Mouse (Mus musculus) forebrain, embryonic 13.5 days (tissue): Measurements from ENCODE around the gene Col4a1. TPM values are rescaled to one million over a fixed set of nuclear protein-coding genes. Genes with fewer than 3 reads are reported as not detected.

Experiments
- ATAC-seq: fragments of 200-750 bp; cut with Nextera tagmentation; 2 replicates; pipeline ENCODE4 v1.8.0; 2017
- H3K27ac ChIP-seq: fragments of 300-500 bp; sonication (generic); 2 replicates; pipeline ENCODE4 v1.5.1; 2015; ENCODE audit warnings: inconsistent platforms, mild to moderate bottlenecking, moderate library complexity
- H3K27me3 ChIP-seq: fragments of 300-500 bp; sonication (generic); 2 replicates; pipeline ENCODE4 v1.6.1; 2015; ENCODE audit warnings: mild to moderate bottlenecking, inconsistent platforms
- H3K36me3 ChIP-seq: fragments of 300-500 bp; sonication (generic); 2 replicates; pipeline ENCODE4 v1.6.1; 2015; ENCODE audit warnings: mild to moderate bottlenecking, inconsistent platforms; ENCODE audit not compliant: poor library complexity, severe bottlenecking
- H3K4me1 ChIP-seq: fragments of 300-500 bp; sonication (generic); 2 replicates; pipeline ENCODE4 v1.6.1; 2015; ENCODE audit warnings: inconsistent platforms
- H3K4me2 ChIP-seq: fragments of 300-500 bp; sonication (generic); 2 replicates; pipeline ENCODE4 v1.6.1; 2015; ENCODE audit warnings: inconsistent platforms, mild to moderate bottlenecking, moderate library complexity
- H3K4me3 ChIP-seq: fragments of 300-500 bp; sonication (generic); 2 replicates; pipeline ENCODE4 v1.5.1; 2015; ENCODE audit warnings: mild to moderate bottlenecking, inconsistent platforms
- H3K9ac ChIP-seq: fragments of 300-500 bp; sonication (generic); 2 replicates; pipeline ENCODE4 v1.6.1; 2015; ENCODE audit warnings: mild to moderate bottlenecking, inconsistent platforms
- H3K9me3 ChIP-seq: fragments of 300-500 bp; sonication (generic); replicated peaks from 2 replicates; pipeline ENCODE4 v1.6.1; 2016; ENCODE audit warnings: inconsistent platforms
- WGBS: fragments of 180-500 bp; shearing (Covaris S2); methylation state at CpG from one replicate; pipeline ENCODE4 v1.1.7; 2015; 5-methylcytosine and 5-hydroxymethylcytosine counted together
- polyA plus RNA-seq: library from polyadenylated mRNA; unstranded; fragments of >200 nt; fragmentation: Nextera tagmentation; extraction: Ambion mirVana; gene quantifications from 2 replicates; pipeline ENCODE4 v1.2.1, GENCODE M21; 2015

Gene Col4a1
- polyA plus RNA-seq, 1 experiment from 2014 or later = 53.5 TPM

- Histone ChIP-seq H3K27me3 (no peaks in the 10 kb centered on the region), H3K27ac (no peak overlapping the region), H3K4me3 (no peak overlapping the region), H3K4me2 (no peak overlapping the region), H3K9ac (no peak overlapping the region), H3K9me3 (no peaks in the 10 kb centered on the region), H3K4me1 (peaks cover 8% of the 10 kb centered on the region), H3K36me3 (no peaks in the 10 kb centered on the region)
- no peak for ATAC-seq
- 93% methylated on average over 15 of the region's 15 CpGs for whole genome bisulfite sequencing
These were observed 39.0 kb downstream of the Col4a1 start for GRCm38 (mm10) chr8:11273506-11274158.

GRCm38 (mm10) chr8:11272205-11272604, 40.4 kb downstream of the Col4a1 start:
- no peak overlapping the region for H3K9ac ChIP-seq
- no peaks in the 10 kb centered on the region for H3K36me3 ChIP-seq
- H3K27me3 ChIP-seq = no peaks in the 10 kb centered on the region
- H3K4me2 ChIP-seq = no peak overlapping the region
- H3K27ac ChIP-seq = no peak overlapping the region
- 90% methylated on average over 6 of the region's 6 CpGs for WGBS
- no peak overlapping the region for H3K4me3 ChIP-seq
- no peaks in the 10 kb centered on the region for H3K4me1 ChIP-seq
- no peak for ATAC-seq
- H3K9me3 ChIP-seq = no peaks in the 10 kb centered on the region

- Histone ChIP-seq H3K9me3 (no peaks in the 10 kb centered on the region), H3K9ac (no peak overlapping the region), H3K4me2 (no peak overlapping the region), H3K36me3 (no peaks in the 10 kb centered on the region), H3K27me3 (no peaks in the 10 kb centered on the region), H3K27ac (no peak overlapping the region), H3K4me1 (no peaks in the 10 kb centered on the region), H3K4me3 (no peak overlapping the region)
- WGBS = 80% methylated on average over 6 of the region's 6 CpGs
- no peak for ATAC-seq
These were observed 41.8 kb downstream of the Col4a1 start for GRCm38 (mm10) chr8:11270826-11271225.

GRCm38 (mm10) chr8:11268753-11269152, 43.9 kb downstream of the Col4a1 start:
- no peaks in the 10 kb centered on the region for H3K4me1 ChIP-seq
- no peak overlapping the region for H3K4me3 ChIP-seq
- no peak for ATAC-seq
- 78% methylated on average over 6 of the region's 6 CpGs for WGBS
- no peaks in the 10 kb centered on the region for H3K27me3 ChIP-seq
- no peaks in the 10 kb centered on the region for H3K9me3 ChIP-seq
- no peak overlapping the region for H3K4me2 ChIP-seq
- H3K27ac ChIP-seq = no peak overlapping the region
- no peak overlapping the region for H3K9ac ChIP-seq
- no peaks in the 10 kb centered on the region for H3K36me3 ChIP-seq

GRCm38 (mm10) chr8:11266471-11266870, 46.2 kb downstream of the Col4a1 start:
- Histone ChIP-seq H3K9me3 (no peaks in the 10 kb centered on the region), H3K4me1 (no peaks in the 10 kb centered on the region), H3K4me3 (no peak overlapping the region), H3K36me3 (no peaks in the 10 kb centered on the region), H3K27ac (no peak overlapping the region), H3K27me3 (no peaks in the 10 kb centered on the region), H3K4me2 (no peak overlapping the region), H3K9ac (no peak overlapping the region)
- no peak for ATAC-seq
- WGBS = 86% methylated on average over 2 of the region's 2 CpGs

GRCm38 (mm10) chr8:11265971-11266370, 46.7 kb downstream of the Col4a1 start:
- H3K27ac ChIP-seq = no peak overlapping the region
- H3K27me3 ChIP-seq = no peaks in the 10 kb centered on the region
- WGBS = 74% methylated on average over 3 of the region's 3 CpGs
- ATAC-seq = no peak
- no peaks in the 10 kb centered on the region for H3K4me1 ChIP-seq
- H3K4me2 ChIP-seq = no peak overlapping the region
- H3K36me3 ChIP-seq = no peaks in the 10 kb centered on the region
- H3K4me3 ChIP-seq = no peak overlapping the region
- H3K9ac ChIP-seq = no peak overlapping the region
- H3K9me3 ChIP-seq = no peaks in the 10 kb centered on the region

GRCm38 (mm10) chr8:11263848-11264247, 48.8 kb downstream of the Col4a1 start:
- Histone ChIP-seq H3K27ac (no peak overlapping the region), H3K4me3 (no peak overlapping the region), H3K36me3 (no peaks in the 10 kb centered on the region), H3K9ac (no peak overlapping the region), H3K27me3 (no peaks in the 10 kb centered on the region), H3K4me1 (no peaks in the 10 kb centered on the region), H3K9me3 (no peaks in the 10 kb centered on the region), H3K4me2 (no peak overlapping the region)
- no peak for ATAC-seq
- 92% methylated on average over 6 of the region's 6 CpGs for WGBS

GRCm38 (mm10) chr8:11262031-11262735, 50.4 kb downstream of the Col4a1 start:
- Histone ChIP-seq H3K4me1 (peaks cover 5% of the 10 kb centered on the region), H3K4me2 (no peak overlapping the region), H3K36me3 (no peaks in the 10 kb centered on the region), H3K27ac (no peak overlapping the region), H3K9me3 (no peaks in the 10 kb centered on the region), H3K27me3 (no peaks in the 10 kb centered on the region), H3K4me3 (no peak overlapping the region), H3K9ac (no peak overlapping the region)
- WGBS = 87% methylated on average over 15 of the region's 15 CpGs
- ATAC-seq = no peak

GRCm38 (mm10) chr8:11259832-11260615, 52.6 kb downstream of the Col4a1 start:
- ATAC-seq = no peak
- Histone ChIP-seq H3K4me3 (no peak overlapping the region), H3K4me2 (no peak overlapping the region), H3K9ac (no peak overlapping the region), H3K4me1 (peaks cover 15% of the 10 kb centered on the region), H3K27me3 (no peaks in the 10 kb centered on the region), H3K9me3 (no peaks in the 10 kb centered on the region), H3K36me3 (no peaks in the 10 kb centered on the region), H3K27ac (no peak overlapping the region)
- WGBS = 39% methylated on average over 10 of the region's 10 CpGs

GRCm38 (mm10) chr8:11258517-11259136, 54.0 kb downstream of the Col4a1 start:
- Histone ChIP-seq H3K9ac (no peak overlapping the region), H3K36me3 (no peaks in the 10 kb centered on the region)

GRCm38 (mm10) chr8:11257079-11258017, 55.3 kb downstream of the Col4a1 start:
- ATAC-seq = no peak
- Histone ChIP-seq H3K27me3 (no peaks in the 10 kb centered on the region), H3K36me3 (no peaks in the 10 kb centered on the region), H3K4me1 (peaks cover 15% of the 10 kb centered on the region), H3K27ac (no peak overlapping the region), H3K4me3 (no peak overlapping the region), H3K9me3 (no peaks in the 10 kb centered on the region), H3K9ac (no peak overlapping the region), H3K4me2 (no peak overlapping the region)
- WGBS = 69% methylated on average over 13 of the region's 13 CpGs

More at GRCm38 (mm10) chr8:11258517-11259136, 54.0 kb downstream of the Col4a1 start:
- no peak for ATAC-seq
- H3K4me3 ChIP-seq = no peak overlapping the region
- 83% methylated on average over 2 of the region's 2 CpGs for WGBS
- H3K4me2 ChIP-seq = no peak overlapping the region
- H3K4me1 ChIP-seq = peaks cover 15% of the 10 kb centered on the region
- H3K27ac ChIP-seq = no peak overlapping the region
- no peaks in the 10 kb centered on the region for H3K27me3 ChIP-seq
- no peaks in the 10 kb centered on the region for H3K9me3 ChIP-seq
